ENCODE assay signal across 8 mouse cellular contexts in the genomic region with DNA sequence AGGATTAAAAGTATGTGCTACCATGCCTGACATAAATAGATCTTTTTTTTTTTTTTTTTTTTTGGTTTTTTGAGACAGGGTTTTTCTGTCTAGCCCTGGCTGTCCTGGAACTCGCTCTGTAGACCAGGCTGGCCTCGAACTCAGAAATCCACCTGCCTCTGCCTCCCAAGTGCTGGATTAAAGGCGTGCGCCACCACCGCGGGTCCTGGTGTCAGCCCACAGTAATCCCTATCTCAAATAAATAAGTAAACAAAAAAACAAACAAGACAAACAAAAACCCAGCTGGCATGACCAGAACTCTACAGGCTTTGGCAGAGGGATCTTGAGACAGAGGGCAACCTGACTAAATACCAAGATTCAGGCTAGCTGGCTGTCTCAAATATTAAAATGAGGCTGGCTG. TPM values are rescaled to one million over a fixed set of nuclear protein-coding genes. Genes with fewer than 3 reads are reported as not detected.
A peak's percentile ranks its signal among the peaks of the same experiment; 100 is the strongest.
DNase-seq lines count a peak whose midpoint lies in the region; ATAC-seq and TF ChIP-seq lines count a peak whose summit lies in the region.
"Not testable (repeated sequence)": the region's sequence is repeated elsewhere in the genome, so short reads cannot be mapped to it uniquely, and the experiment has no call there.

Gene Shmt1 (minus strand): TSS at position 101 of the 400 bp plus-strand sequence.

- H3K9ac ChIP-seq in ES-E14 (ENCODE audit: insufficient read depth, low read depth, low read length, poor library complexity, severe bottlenecking), result peak within 1 kb of the TSS; percentile 88
- H3K9ac ChIP-seq in forebrain, embryonic 16.5 days (replicated peaks; ENCODE audit: low read depth, low read length), result 0 out of 2 replicates have a peak within 1 kb of the TSS, but pooled peaks have one; percentile 17
- H3K9ac ChIP-seq in heart, embryonic 15.5 days, result peak within 1 kb of the TSS; percentile 49
- peak within 1 kb of the TSS; percentile 57 for H3K9ac ChIP-seq in intestine, embryonic 16.5 days (ENCODE audit: low read depth, low read length)
- peak within 1 kb of the TSS; percentile 49 for H3K9ac ChIP-seq in liver, embryonic 11.5 days (ENCODE audit: low read depth, low read length)
- H3K9ac ChIP-seq in midbrain, embryonic 12.5 days (replicated peaks), result peak within 1 kb of the TSS; percentile 44
- H3K9ac ChIP-seq in stomach, embryonic 16.5 days (ENCODE audit: low read length), result peak within 1 kb of the TSS; percentile 57

- not testable (repeated sequence) for H3K9me3 ChIP-seq in ES-E14 (ENCODE audit: control insufficient read depth, insufficient read depth, low read depth, low read length); forebrain, embryonic 16.5 days (ENCODE audit: control insufficient read depth, low read length); heart, embryonic 15.5 days (replicated peaks); intestine, embryonic 16.5 days (ENCODE audit: control insufficient read depth, low read length); liver, embryonic 11.5 days (ENCODE audit: control insufficient read depth, low read length); midbrain, embryonic 12.5 days; stomach, embryonic 16.5 days (replicated peaks; ENCODE audit: control insufficient read depth, low read length)

- not testable (repeated sequence) for DNase-seq in ES-E14 (ENCODE audit: low read depth, low spot score); cerebellum, adult 2 months; liver, embryonic 11.5 days (ENCODE audit: low spot score)

- H3K36me3 ChIP-seq in ES-E14 (ENCODE audit: control insufficient read depth, insufficient read depth, low read length, poor library complexity, severe bottlenecking); forebrain, embryonic 16.5 days (ENCODE audit: control insufficient read depth, insufficient read depth); heart, embryonic 15.5 days; intestine, embryonic 16.5 days (ENCODE audit: control insufficient read depth, insufficient read depth, low read length); liver, embryonic 11.5 days (ENCODE audit: control insufficient read depth, insufficient read depth, low read length); midbrain, embryonic 12.5 days; stomach, embryonic 16.5 days (ENCODE audit: control insufficient read depth, insufficient read depth, low read length): not testable (repeated sequence)

- 36% methylated on average over 6 of the region's 6 CpGs for WGBS in cerebellum, adult 2 months
- 33% methylated on average over 6 of the region's 6 CpGs for WGBS in forebrain, embryonic 16.5 days
- 27% methylated on average over 6 of the region's 6 CpGs for WGBS in heart, embryonic 15.5 days
- WGBS in intestine, embryonic 16.5 days, result 30% methylated on average over 6 of the region's 6 CpGs
- 21% methylated on average over 6 of the region's 6 CpGs for WGBS in liver, embryonic 11.5 days
- WGBS in midbrain, embryonic 12.5 days, result 33% methylated on average over 6 of the region's 6 CpGs
- 21% methylated on average over 6 of the region's 6 CpGs for WGBS in stomach, embryonic 16.5 days

- H3K4me2 ChIP-seq in forebrain, embryonic 16.5 days (ENCODE audit: low read length), result peak within 1 kb of the TSS; percentile 94
- peak within 1 kb of the TSS; percentile 94 for H3K4me2 ChIP-seq in heart, embryonic 15.5 days
- peak within 1 kb of the TSS; percentile 74 for H3K4me2 ChIP-seq in intestine, embryonic 16.5 days (ENCODE audit: low read depth, low read length)
- H3K4me2 ChIP-seq in liver, embryonic 11.5 days, result peak within 1 kb of the TSS; percentile 76
- peak within 1 kb of the TSS; percentile 70 for H3K4me2 ChIP-seq in midbrain, embryonic 12.5 days (replicated peaks)
- peak within 1 kb of the TSS; percentile 80 for H3K4me2 ChIP-seq in stomach, embryonic 16.5 days (ENCODE audit: low read depth, low read length)

- H3K4me1 ChIP-seq in ES-E14 (ENCODE audit: control insufficient read depth in 2 of 2, insufficient read depth in 2 of 2, low read length in 2 of 2, poor library complexity in 1 of 2); cerebellum, adult 2 months (ENCODE audit: control insufficient read depth, insufficient read depth, low read length); forebrain, embryonic 16.5 days (replicated peaks; ENCODE audit: control insufficient read depth, insufficient read depth, low read length): not testable (repeated sequence)
- peaks cover 29% of the 10 kb centered on the region for H3K4me1 ChIP-seq in heart, embryonic 15.5 days (replicated peaks)
- H3K4me1 ChIP-seq in intestine, embryonic 16.5 days (ENCODE audit: control insufficient read depth, insufficient read depth, low read length), result peaks cover 17% of the 10 kb centered on the region
- peaks cover 24% of the 10 kb centered on the region for H3K4me1 ChIP-seq in liver, embryonic 11.5 days (replicated peaks; ENCODE audit: control insufficient read depth, insufficient read depth, low read length)
- peaks cover 22% of the 10 kb centered on the region for H3K4me1 ChIP-seq in midbrain, embryonic 12.5 days
- peaks cover 19% of the 10 kb centered on the region; the same call in 1 of the 2 replicates for H3K4me1 ChIP-seq in stomach, embryonic 16.5 days (ENCODE audit: control insufficient read depth, insufficient read depth, low read length)

- H3K27ac ChIP-seq in ES-E14 (ENCODE audit: insufficient read depth, low read depth, low read length, poor library complexity, severe bottlenecking), result peak within 1 kb of the TSS; percentile 61
- H3K27ac ChIP-seq in cerebellum, adult 2 months (ENCODE audit: insufficient read depth, low read length); forebrain, embryonic 16.5 days (ENCODE audit: low read length); midbrain, embryonic 12.5 days (replicated peaks): not testable (repeated sequence)
- H3K27ac ChIP-seq in heart, embryonic 15.5 days, result peak within 1 kb of the TSS; percentile 49; the same call in 1 of the 2 replicates
- H3K27ac ChIP-seq in intestine, embryonic 16.5 days (ENCODE audit: low read length), result peak within 1 kb of the TSS; percentile 75
- H3K27ac ChIP-seq in liver, embryonic 11.5 days (ENCODE audit: low read depth, low read length), result peak within 1 kb of the TSS; percentile 32
- peak within 1 kb of the TSS; percentile 76 for H3K27ac ChIP-seq in stomach, embryonic 16.5 days (ENCODE audit: low read length)

- not testable (repeated sequence) for ATAC-seq in forebrain, embryonic 16.5 days; heart, embryonic 15.5 days (replicated peaks; ENCODE audit: insufficient number of reproducible peaks, insufficient read depth, low FRiP score, low read depth); intestine, embryonic 16.5 days; liver, embryonic 11.5 days (replicated peaks; ENCODE audit: low FRiP score); midbrain, embryonic 12.5 days (ENCODE audit: low FRiP score, low read depth); stomach, embryonic 16.5 days (ENCODE audit: insufficient read depth, low FRiP score)

- not testable (repeated sequence) for TF ChIP-seq CTCF in cerebellum, adult 2 months (IDR thresholded peaks at IDR 0.05; ENCODE audit: borderline replicate concordance, insufficient read depth, low read depth, low read length)

- in situ Hi-C loops in ES-E14 (cut with MboI; ENCODE audit: low sequenced_read_pairs in 2 of 2, unreplicated experiment in 2 of 2), result not testable (repeated sequence)

- TF ChIP-seq POLR2A in cerebellum, adult 2 months (IDR thresholded peaks at IDR 0.05; ENCODE audit: borderline replicate concordance, insufficient read depth, low read length), result not testable (repeated sequence)

- H3K27me3 ChIP-seq in cerebellum, adult 2 months (ENCODE audit: control insufficient read depth, insufficient read depth, low read length); forebrain, embryonic 16.5 days (replicated peaks; ENCODE audit: control insufficient read depth, insufficient read depth, low read length); heart, embryonic 15.5 days; intestine, embryonic 16.5 days (replicated peaks; ENCODE audit: control insufficient read depth, insufficient read depth, low read length); liver, embryonic 11.5 days (replicated peaks; ENCODE audit: control insufficient read depth, insufficient read depth, low read length); midbrain, embryonic 12.5 days; stomach, embryonic 16.5 days (ENCODE audit: control insufficient read depth, insufficient read depth, low read length): not testable (repeated sequence)

- H3K4me3 ChIP-seq in ES-E14 (ENCODE audit: insufficient read depth in 1 of 2, low read depth in 1 of 2, low read length in 2 of 2, poor library complexity in 1 of 2, severe bottlenecking in 1 of 2), result peak within 1 kb of the TSS; percentile 77 to 79
- peak within 1 kb of the TSS; percentile 51 for H3K4me3 ChIP-seq in cerebellum, adult 2 months (replicated peaks; ENCODE audit: insufficient read depth, low read depth, low read length)
- H3K4me3 ChIP-seq in forebrain, embryonic 16.5 days (replicated peaks; ENCODE audit: low read length), result peak within 1 kb of the TSS; percentile 55
- peak within 1 kb of the TSS; percentile 61 for H3K4me3 ChIP-seq in heart, embryonic 15.5 days
- H3K4me3 ChIP-seq in intestine, embryonic 16.5 days (ENCODE audit: low read length), result peak within 1 kb of the TSS; percentile 54
- H3K4me3 ChIP-seq in liver, embryonic 11.5 days (ENCODE audit: low read depth, low read length), result peak within 1 kb of the TSS; percentile 55
- H3K4me3 ChIP-seq in midbrain, embryonic 12.5 days, result peak within 1 kb of the TSS; percentile 45
- H3K4me3 ChIP-seq in stomach, embryonic 16.5 days (replicated peaks; ENCODE audit: low read length), result peak within 1 kb of the TSS; percentile 57

RNA-seq across cellular contexts. Expression of gene Shmt1, which starts in this region (rescaled TPM):
- 103 and 115 TPM in 2 replicates for total RNA-seq in ES-E14 (2012; rRNA removed)
- polyA plus RNA-seq in cerebellum, adult 2 months (2012; rRNA removed), result 3.3 and 4.5 TPM in 2 replicates
- polyA plus RNA-seq in forebrain, embryonic 16.5 days (2015; fragmentation: Nextera tagmentation; extraction: Ambion mirVana), result 14.9 and 17.7 TPM in 2 replicates
- polyA plus RNA-seq in heart, embryonic 15.5 days (2015; fragmentation: Nextera tagmentation; extraction: Ambion mirVana), result 35.7 and 42.0 TPM in 2 replicates
- 112 and 126 TPM in 2 replicates for polyA plus RNA-seq in intestine, embryonic 16.5 days (2015; fragmentation: Nextera tagmentation; extraction: Ambion mirVana)
- 93.5 and 101 TPM in 2 replicates for polyA plus RNA-seq in liver, embryonic 11.5 days (2014; fragmentation: Nextera tagmentation; extraction: Ambion mirVana)
- polyA plus RNA-seq in midbrain, embryonic 12.5 days (2016; fragmentation: Nextera tagmentation; extraction: Ambion mirVana), result 36.4 and 40.0 TPM in 2 replicates
- polyA plus RNA-seq in stomach, embryonic 16.5 days (2015; fragmentation: Nextera tagmentation; extraction: Ambion mirVana), result 68.3 and 69.8 TPM in 2 replicates

Comparison
In these comparisons a context has a peak if more than half of its experiments do, and no peak if none do; other contexts are left out.
1. H3K9ac ChIP-seq: peak in every context shown above with its lines; median percentile 88 in ES-E14; 57 in intestine, embryonic 16.5 days; 57 in stomach, embryonic 16.5 days; 49 in heart, embryonic 15.5 days; 49 in liver, embryonic 11.5 days; 44 in midbrain, embryonic 12.5 days; 17 in forebrain, embryonic 16.5 days.